Mouse (Mus musculus) cortical plate, adult 2 months (tissue): ENCODE data around the gene Snx18. TPM values are rescaled to one million over a fixed set of nuclear protein-coding genes. Genes with fewer than 3 reads are reported as not detected.

ENCODE experiments used
- H3K27ac ChIP-seq: fragments of 200-500 bp; 2 replicates; pipeline ENCODE4 v1.5.1; 2012; ENCODE audit warnings: low read length, control low read depth, inconsistent platforms; ENCODE audit not compliant: insufficient read depth
- H3K4me1 ChIP-seq: fragments of 200-500 bp; 2 replicates; pipeline ENCODE4 v1.6.1; 2011; ENCODE audit warnings: low read length; ENCODE audit not compliant: control insufficient read depth, insufficient read depth
- H3K4me3 ChIP-seq: fragments of 200-500 bp; 2 replicates; pipeline ENCODE4 v1.5.1; 2011; ENCODE audit warnings: mild to moderate bottlenecking, low read length, control low read depth; ENCODE audit not compliant: insufficient read depth
- CTCF ChIP-seq: fragments of 200-500 bp; IDR thresholded peaks from 2 replicates; pipeline ENCODE4 v1.5.1; 2011; ENCODE audit warnings: mild to moderate bottlenecking, control low read depth, low read length; ENCODE audit not compliant: insufficient read depth; ENCODE audit errors: extremely low read depth
- POLR2A ChIP-seq: fragments of 200-500 bp; IDR thresholded peaks from 2 replicates; pipeline ENCODE4 v1.6.1; 2011; ENCODE audit warnings: mild to moderate bottlenecking, low read length, control low read depth; ENCODE audit not compliant: insufficient read depth; ENCODE audit errors: extremely low read depth
- polyA plus RNA-seq: library from polyadenylated mRNA; depleted of rRNA; stranded (reverse); fragments of >200 nt; gene quantifications from 2 replicates; pipeline ENCODE4 v1.2.3, GENCODE M21; 2012; rRNA removed

Gene Snx18
- polyA plus RNA-seq, 1 experiment = 13.8 TPM

GRCm38 (mm10) chr13:113550866-113551565 lies 67.3 kb downstream of the Snx18 start:
- Histone ChIP-seq H3K4me3 (no peak overlapping the region), H3K4me1 (no peaks in the 10 kb centered on the region), H3K27ac (no peak overlapping the region)
- no peak for TF ChIP-seq POLR2A
- TF ChIP-seq CTCF = no peak

DNA sequence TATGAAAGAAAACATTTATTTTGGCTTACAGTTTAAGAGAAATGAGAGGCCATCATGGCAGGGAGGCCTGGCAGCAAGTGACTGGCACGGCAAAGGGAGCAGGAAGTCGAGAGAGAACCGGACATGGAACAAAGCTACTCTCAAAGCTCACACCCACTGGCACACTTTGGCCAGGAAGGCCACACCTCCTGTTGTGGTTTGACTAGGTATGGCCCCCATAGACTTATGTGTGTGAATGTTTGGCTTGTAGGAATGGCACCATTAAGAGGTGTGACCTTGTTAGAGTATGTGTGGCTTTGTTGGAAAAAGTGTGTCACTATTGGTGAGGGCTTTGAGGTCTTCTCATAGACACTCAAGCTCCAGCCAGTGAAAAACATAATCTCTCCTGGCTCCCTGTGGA lies 69.3 kb downstream of the Snx18 start:
- no peak overlapping the region for H3K4me3 ChIP-seq
- no peak overlapping the region for H3K27ac ChIP-seq
- TF ChIP-seq POLR2A = no peak
- TF ChIP-seq CTCF = no peak
- no peaks in the 10 kb centered on the region for H3K4me1 ChIP-seq

- TF ChIP-seq POLR2A (no peak), CTCF (no peak)
- Histone ChIP-seq H3K27ac (no peak overlapping the region), H3K4me1 (no peaks in the 10 kb centered on the region), H3K4me3 (no peak overlapping the region)
These were observed 70.4 kb downstream of the Snx18 start for GRCm38 (mm10) chr13:113547807-113548426.

DNA sequence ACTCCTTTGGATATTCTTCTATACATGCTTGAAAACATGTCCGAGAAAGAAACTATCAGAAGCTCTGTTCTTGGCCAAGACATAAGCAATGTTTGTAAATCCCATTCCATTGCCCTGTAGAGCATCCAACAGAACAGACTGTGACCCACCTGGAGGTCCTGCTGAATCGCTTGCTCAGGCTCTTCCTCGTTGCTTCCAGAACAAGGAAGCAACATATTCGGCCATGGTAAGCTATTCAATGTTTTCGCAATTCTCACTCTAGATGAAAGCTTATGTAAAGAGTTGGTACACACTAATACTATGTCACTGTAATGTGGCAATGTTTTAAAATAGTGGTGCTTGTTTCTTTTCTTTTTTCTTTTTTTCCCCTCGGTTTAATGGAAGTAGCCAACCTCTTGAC lies 76.0 kb downstream of the Snx18 start:
- Histone ChIP-seq H3K4me3 (no peak overlapping the region), H3K4me1 (no peaks in the 10 kb centered on the region), H3K27ac (no peak overlapping the region)
- TF ChIP-seq CTCF = no peak
- TF ChIP-seq POLR2A = no peak

Other genes with a start within 250 kb of the Snx18 start
- gene Hspb3, start 45.1 kb upstream of the Snx18 start, polyA plus RNA-seq = 8.2 and 10.2 TPM in 2 replicates
- gene Arl15, start 175.9 kb upstream of the Snx18 start, polyA plus RNA-seq = 14.8 and 15.1 TPM in 2 replicates